Mouse (Mus musculus) MEL (cell line): ENCODE results near the gene Llgl1. TPM values are rescaled to one million over a fixed set of nuclear protein-coding genes. Genes with fewer than 3 reads are reported as not detected.

Source experiments
- DNase-seq: peaks from one replicate; pipeline ENCODE4 v3.0.0; 2011; ENCODE audit warnings: low read depth, low spot score
- H3K27ac ChIP-seq: 2 replicates; pipeline ENCODE4 v1.5.1; 2012; ENCODE audit warnings: low read depth, mild to moderate bottlenecking, control low read depth, low read length, moderate library complexity; ENCODE audit not compliant: control insufficient read depth
- H3K27me3 ChIP-seq, 2 experiments: fragments of 150-350 bp in 1 of 2; sonication (generic) in 1 of 2; 2 replicates each; pipeline ENCODE4 v1.6.1; 2012; ENCODE audit warnings: low read length in 2 of 2, mild to moderate bottlenecking in 2 of 2, improper control_type of control experiment in 1 of 2, moderate library complexity in 1 of 2; ENCODE audit not compliant: insufficient read depth in 2 of 2, control insufficient read depth in 1 of 2
- H3K36me3 ChIP-seq, 2 experiments: 2 replicates each; pipeline ENCODE4 v1.6.1; 2012 to 2014; ENCODE audit warnings: low read length in 2 of 2, improper control_type of control experiment in 1 of 2, inconsistent platforms in 1 of 2, mild to moderate bottlenecking in 1 of 2; ENCODE audit not compliant: insufficient read depth in 2 of 2, control insufficient read depth in 1 of 2
- H3K4me1 ChIP-seq, 2 experiments: fragments of 150-350 bp in 1 of 2; sonication (generic) in 1 of 2; 2 replicates each; pipeline ENCODE4 v1.6.1; 2012; ENCODE audit warnings: low read length in 2 of 2, improper control_type of control experiment in 1 of 2, mild to moderate bottlenecking in 1 of 2; ENCODE audit not compliant: insufficient read depth in 2 of 2, control insufficient read depth in 1 of 2
- H3K4me3 ChIP-seq, 2 experiments: fragments of 150-350 bp in 1 of 2; sonication (generic) in 1 of 2; 2 replicates each; pipeline ENCODE4 v1.5.1; 2012; ENCODE audit warnings: low read depth in 2 of 2, low read length in 2 of 2, mild to moderate bottlenecking in 2 of 2, moderate library complexity in 2 of 2, control low read depth in 1 of 2, improper control_type of control experiment in 1 of 2; ENCODE audit not compliant: control insufficient read depth in 1 of 2, insufficient read depth in 1 of 2
- H3K79me2 ChIP-seq: 2 replicates; pipeline ENCODE4 v1.6.1; 2012; ENCODE audit warnings: mild to moderate bottlenecking, low read length, moderate library complexity; ENCODE audit not compliant: control insufficient read depth, poor library complexity, insufficient read depth
- H3K9ac ChIP-seq: 2 replicates; pipeline ENCODE4 v1.6.1; 2012; ENCODE audit warnings: low read depth, mild to moderate bottlenecking, control low read depth, low read length, moderate library complexity; ENCODE audit not compliant: control insufficient read depth, poor library complexity, severe bottlenecking
- H3K9me3 ChIP-seq: fragments of 150-350 bp; sonication (generic); replicated peaks from 2 replicates; pipeline ENCODE4 v1.6.1; 2012; ENCODE audit warnings: mild to moderate bottlenecking, low read length, improper control_type of control experiment, moderate library complexity; ENCODE audit not compliant: insufficient read depth
- CHD1 ChIP-seq: IDR thresholded peaks from 2 replicates; pipeline ENCODE4 v1.6.1; 2012; ENCODE audit warnings: low read depth, mild to moderate bottlenecking, inconsistent platforms, low read length, improper control_type of control experiment
- CHD2 ChIP-seq: IDR thresholded peaks from 2 replicates; pipeline ENCODE4 v1.6.1; 2011; ENCODE audit warnings: low read length, improper control_type of control experiment
- ELF1 ChIP-seq: IDR thresholded peaks from 2 replicates; pipeline ENCODE4 v1.6.1; 2014; ENCODE audit warnings: low read depth, mild to moderate bottlenecking, inconsistent platforms, low read length, improper control_type of control experiment, moderate library complexity
- EP300 ChIP-seq, 2 experiments: IDR thresholded peaks; 2 replicates each; pipeline ENCODE4 v1.6.1; 2011; ENCODE audit warnings: improper control_type of control experiment in 2 of 2, low read length in 2 of 2, low read depth in 1 of 2, mild to moderate bottlenecking in 1 of 2
- ETS1 ChIP-seq: IDR thresholded peaks from 2 replicates; pipeline ENCODE4 v1.6.1; 2012; ENCODE audit warnings: low read depth, mild to moderate bottlenecking, inconsistent platforms, low read length, improper control_type of control experiment, moderate library complexity
- GATA1 ChIP-seq: IDR thresholded peaks from 2 replicates; pipeline ENCODE4 v1.6.1; 2011; ENCODE audit warnings: low read depth, low read length, improper control_type of control experiment
- HCFC1 ChIP-seq: IDR thresholded peaks from 2 replicates; pipeline ENCODE4 v1.6.1; 2012; ENCODE audit warnings: low read depth, mild to moderate bottlenecking, inconsistent platforms, low read length, improper control_type of control experiment, moderate library complexity
- KAT2A ChIP-seq: conservative IDR thresholded peaks from 2 replicates; pipeline ENCODE4 v1.6.1; 2012; ENCODE audit warnings: low read depth, low read length, improper control_type of control experiment, inconsistent platforms
- MAX ChIP-seq: IDR thresholded peaks from 2 replicates; pipeline ENCODE4 v1.6.1; 2011; ENCODE audit warnings: low read length, improper control_type of control experiment
- MAZ ChIP-seq: IDR thresholded peaks from 2 replicates; pipeline ENCODE4 v1.6.1; 2012; ENCODE audit warnings: low read depth, mild to moderate bottlenecking, inconsistent platforms, low read length, improper control_type of control experiment
- MEF2A ChIP-seq: IDR thresholded peaks from 2 replicates; pipeline ENCODE4 v1.6.1; 2014; ENCODE audit warnings: low read depth, mild to moderate bottlenecking, inconsistent platforms, low read length, improper control_type of control experiment; ENCODE audit not compliant: poor library complexity, insufficient replicate concordance, severe bottlenecking; ENCODE audit errors: extremely low read depth
- MYC ChIP-seq: IDR thresholded peaks from 2 replicates; pipeline ENCODE4 v1.6.1; 2011; ENCODE audit warnings: low read depth, mild to moderate bottlenecking, low read length, improper control_type of control experiment, moderate library complexity
- NELFE ChIP-seq: IDR thresholded peaks from 2 replicates; pipeline ENCODE4 v1.6.1; 2011; ENCODE audit warnings: low read depth, low read length, improper control_type of control experiment
- POLR2AphosphoS5 ChIP-seq: IDR thresholded peaks from 2 replicates; pipeline ENCODE4 v1.6.1; 2012; ENCODE audit warnings: low read depth, borderline replicate concordance, mild to moderate bottlenecking, inconsistent platforms, low read length, moderate library complexity, mixed read lengths
- RAD21 ChIP-seq: IDR thresholded peaks from 2 replicates; pipeline ENCODE4 v1.6.1; 2011; ENCODE audit warnings: mild to moderate bottlenecking, low read depth, low read length, improper control_type of control experiment
- RCOR1 ChIP-seq: IDR thresholded peaks from 2 replicates; pipeline ENCODE4 v1.6.1; 2012; ENCODE audit warnings: low read depth, mild to moderate bottlenecking, inconsistent platforms, low read length, improper control_type of control experiment
- SIN3A ChIP-seq: IDR thresholded peaks from 2 replicates; pipeline ENCODE4 v1.6.1; 2012; ENCODE audit warnings: low read length, improper control_type of control experiment, inconsistent platforms
- SMC3 ChIP-seq: IDR thresholded peaks from 2 replicates; pipeline ENCODE4 v1.6.1; 2011; ENCODE audit warnings: low read depth, low read length, improper control_type of control experiment
- TAL1 ChIP-seq: IDR thresholded peaks from 2 replicates; pipeline ENCODE4 v1.6.1; 2012; ENCODE audit warnings: mild to moderate bottlenecking, inconsistent platforms, low read length, moderate library complexity, mixed read lengths
- TCF12 ChIP-seq: IDR thresholded peaks from 2 replicates; pipeline ENCODE4 v1.6.1; 2014; ENCODE audit warnings: low read depth, mild to moderate bottlenecking, inconsistent platforms, low read length, improper control_type of control experiment, moderate library complexity
- USF1 ChIP-seq: IDR thresholded peaks from 2 replicates; pipeline ENCODE4 v1.6.1; 2014; ENCODE audit warnings: low read depth, mild to moderate bottlenecking, inconsistent platforms, low read length, improper control_type of control experiment, moderate library complexity
- USF2 ChIP-seq, 2 experiments: IDR thresholded peaks; 2 replicates each; pipeline ENCODE4 v1.6.1; 2011 to 2012; ENCODE audit warnings: improper control_type of control experiment in 2 of 2, low read length in 2 of 2, borderline replicate concordance in 1 of 2, inconsistent platforms in 1 of 2, low read depth in 1 of 2, mild to moderate bottlenecking in 1 of 2; ENCODE audit not compliant: insufficient read depth in 1 of 2
- ZKSCAN1 ChIP-seq: IDR thresholded peaks from 2 replicates; pipeline ENCODE4 v1.6.1; 2012; ENCODE audit warnings: low read depth, mild to moderate bottlenecking, inconsistent platforms, low read length, improper control_type of control experiment, moderate library complexity
- ZMIZ1 ChIP-seq: IDR thresholded peaks from 2 replicates; pipeline ENCODE4 v1.6.1; 2012; ENCODE audit warnings: low read depth, mild to moderate bottlenecking, inconsistent platforms, low read length, improper control_type of control experiment, moderate library complexity
- ZNF384 ChIP-seq: IDR thresholded peaks from 2 replicates; pipeline ENCODE4 v1.6.1; 2012; ENCODE audit warnings: low read depth, mild to moderate bottlenecking, inconsistent platforms, low read length, improper control_type of control experiment
- polyA plus RNA-seq, 2 experiments: library from polyadenylated mRNA; stranded (reverse) in 1 of 2; unstranded in 1 of 2; fragments of >175 nt in 1 of 2; fragments of >200 nt in 1 of 2; gene quantifications; 2 replicates each; pipeline versions ENCODE4 v1.2.1 to v1.2.4; 2012; ENCODE audit warnings: low replicate concordance in 2 of 2, low read depth in 1 of 2; ENCODE audit not compliant: insufficient read length in 2 of 2, insufficient read depth in 1 of 2, missing spikeins in 1 of 2
- total RNA-seq: library from RNA; depleted of rRNA; stranded (reverse); fragments of 300-350 nt; gene quantifications from 2 replicates; pipeline ENCODE4 v1.2.3, GENCODE M21; 2012

The Llgl1 gene
- total and polyA plus RNA-seq, 3 experiments: 9.3 to 23.9 TPM; not detected in 1

- TF ChIP-seq RCOR1: 0 out of 2 replicates have a peak, but pooled peaks have one; percentile 34
- no peak for TF ChIP-seq CHD2
- peak; percentile 32; the same call in 1 of the 2 replicates for TF ChIP-seq NELFE
- TF ChIP-seq ZMIZ1: 0 out of 2 replicates have a peak, but pooled peaks have one; percentile 68
- 0 out of 2 replicates have a peak, but pooled peaks have one; percentile 23 for TF ChIP-seq MAX
- TF ChIP-seq SIN3A: peak; percentile 37; the same call in 1 of the 2 replicates
- TF ChIP-seq POLR2AphosphoS5: no peak
- peak; percentile 76; the same call in 1 of the 2 replicates for TF ChIP-seq CHD1
- peak; percentile 78 for TF ChIP-seq MAZ
- TF ChIP-seq ZNF384: peak; percentile 29; the same call in 1 of the 2 replicates
- TF ChIP-seq MEF2A: no peak
- no peak for TF ChIP-seq TCF12
- Histone ChIP-seq H3K27me3 (peaks cover 0 to 4% of the 10 kb centered on the region in 2 experiments; a peak in 1 of 4 replicates), H3K9ac (peak overlapping the region; percentile 91), H3K9me3 (no peaks in the 10 kb centered on the region), H3K36me3 (peaks cover 0 to 10% of the 10 kb centered on the region in 2 experiments; a peak in 2 of 4 replicates), H3K79me2 (peaks cover 4% of the 10 kb centered on the region; the same call in 1 of the 2 replicates), H3K27ac (peak overlapping the region; percentile 17), H3K4me3 (peak overlapping the region; percentile 65 to 96), H3K4me1 (peaks cover 8 to 16% of the 10 kb centered on the region in 2 experiments)
- DNase-seq: peak; percentile 71
Observed at GRCm38 (mm10) chr11:60698806-60699523, 558 bp upstream of the Llgl1 start.

DNA sequence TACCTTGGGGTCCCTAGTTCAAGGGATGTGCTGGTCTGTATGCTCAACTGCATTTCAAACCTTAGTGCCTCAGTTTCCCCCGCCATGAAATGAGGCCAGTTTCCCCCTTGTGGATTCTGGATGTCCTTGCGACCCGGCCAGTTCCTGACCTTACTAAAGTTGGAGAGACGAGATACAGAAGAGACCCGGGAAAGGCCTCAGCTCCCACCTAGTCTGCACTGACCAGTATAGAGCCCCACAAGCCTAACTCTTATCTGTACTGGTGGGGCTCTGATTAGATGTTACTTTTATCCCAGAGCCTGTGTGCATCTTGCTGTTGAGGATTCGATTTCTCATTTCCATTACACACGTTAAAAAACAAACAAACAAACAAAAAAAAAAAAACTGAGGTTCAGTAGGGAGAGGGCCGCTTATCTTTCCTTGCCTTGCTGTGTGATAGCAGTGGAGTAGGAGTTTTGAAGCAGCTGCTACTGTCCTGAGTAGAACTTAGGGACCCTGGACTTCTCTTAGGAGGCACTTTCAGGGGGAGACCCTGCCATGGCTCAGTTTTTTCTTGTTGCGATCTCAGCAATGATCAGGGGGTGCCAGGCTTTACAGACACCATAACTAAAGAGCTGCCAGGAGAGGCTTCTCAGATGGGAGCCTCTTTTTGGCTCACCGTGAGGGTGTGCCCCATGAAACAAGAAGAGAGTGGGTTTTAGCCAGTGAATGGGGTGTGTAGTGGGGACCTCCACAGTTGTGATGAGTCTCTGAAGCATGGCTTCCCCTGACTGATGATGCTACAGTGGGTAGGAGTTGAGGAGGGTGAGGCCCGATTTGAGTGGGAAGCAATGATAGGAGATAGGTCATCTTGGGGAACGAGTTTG lies 1.0 kb downstream of the Llgl1 start:
- DNase-seq: peak; percentile 51
- H3K27ac ChIP-seq: peak overlapping the region; percentile 28; the same call in 1 of the 2 replicates
- TF ChIP-seq KAT2A: 0 out of 2 replicates have a peak, but pooled peaks have one; percentile 28
- TF ChIP-seq USF2 (IDR thresholded peaks at IDR 0.05; ENCODE audit: borderline replicate concordance in 1 of 2, insufficient read depth in 1 of 2, low read depth in 1 of 2, low read length in 2 of 2): no peak
- TF ChIP-seq TAL1: no peak
- TF ChIP-seq CHD2: no peak
- TF ChIP-seq RAD21: no peak
- TF ChIP-seq CHD1: 0 out of 2 replicates have a peak, but pooled peaks have one; percentile 66
- 0 out of 2 replicates have a peak, but pooled peaks have one; percentile 37 for TF ChIP-seq TCF12
- peak; percentile 88 for TF ChIP-seq ZNF384
- TF ChIP-seq ETS1: peak; percentile 36; the same call in 1 of the 2 replicates
- TF ChIP-seq SMC3: no peak
- TF ChIP-seq RCOR1: 0 out of 2 replicates have a peak, but pooled peaks have one; percentile 16
- TF ChIP-seq EP300 (IDR thresholded peaks at IDR 0.05; ENCODE audit: low read depth in 1 of 2, low read length in 2 of 2): peak; percentile 28 to 66; a peak in 2 of 4 replicates
- TF ChIP-seq GATA1: peak; percentile 78
- TF ChIP-seq MAZ: peak; percentile 42; the same call in 1 of the 2 replicates
- no peak for TF ChIP-seq USF1
- TF ChIP-seq MYC: 0 out of 2 replicates have a peak, but pooled peaks have one; percentile 24
- no peak for TF ChIP-seq HCFC1
- TF ChIP-seq ZKSCAN1: no peak
- TF ChIP-seq SIN3A: peak; percentile 77
- 0 out of 2 replicates have a peak, but pooled peaks have one; percentile 20 for TF ChIP-seq ELF1

More for the DNA sequence above, 1.0 kb downstream of the Llgl1 start:
- H3K9ac ChIP-seq: peak overlapping the region; percentile 91
- H3K9me3 ChIP-seq: no peaks in the 10 kb centered on the region
- H3K27me3 ChIP-seq: no peaks in the 10 kb centered on the region
- H3K4me1 ChIP-seq: peaks cover 8 to 16% of the 10 kb centered on the region in 2 experiments
- H3K4me3 ChIP-seq: peak overlapping the region; percentile 65 to 96
- peaks cover 0 to 10% of the 10 kb centered on the region in 2 experiments; a peak in 2 of 4 replicates for H3K36me3 ChIP-seq
- H3K79me2 ChIP-seq: peaks cover 4% of the 10 kb centered on the region; the same call in 1 of the 2 replicates
